Mouse (Mus musculus) ovary, adult 18-20 months (tissue): Measurements from ENCODE around the gene Ribc2.
A peak's percentile ranks its signal among the peaks of the same experiment; 100 is the strongest.

ENCODE experiments used
- DNase-seq: peaks from one replicate; pipeline ENCODE4 v3.0.0; 2022; ENCODE audit warnings: low spot score, mixed read lengths

The Ribc2 gene

DNA sequence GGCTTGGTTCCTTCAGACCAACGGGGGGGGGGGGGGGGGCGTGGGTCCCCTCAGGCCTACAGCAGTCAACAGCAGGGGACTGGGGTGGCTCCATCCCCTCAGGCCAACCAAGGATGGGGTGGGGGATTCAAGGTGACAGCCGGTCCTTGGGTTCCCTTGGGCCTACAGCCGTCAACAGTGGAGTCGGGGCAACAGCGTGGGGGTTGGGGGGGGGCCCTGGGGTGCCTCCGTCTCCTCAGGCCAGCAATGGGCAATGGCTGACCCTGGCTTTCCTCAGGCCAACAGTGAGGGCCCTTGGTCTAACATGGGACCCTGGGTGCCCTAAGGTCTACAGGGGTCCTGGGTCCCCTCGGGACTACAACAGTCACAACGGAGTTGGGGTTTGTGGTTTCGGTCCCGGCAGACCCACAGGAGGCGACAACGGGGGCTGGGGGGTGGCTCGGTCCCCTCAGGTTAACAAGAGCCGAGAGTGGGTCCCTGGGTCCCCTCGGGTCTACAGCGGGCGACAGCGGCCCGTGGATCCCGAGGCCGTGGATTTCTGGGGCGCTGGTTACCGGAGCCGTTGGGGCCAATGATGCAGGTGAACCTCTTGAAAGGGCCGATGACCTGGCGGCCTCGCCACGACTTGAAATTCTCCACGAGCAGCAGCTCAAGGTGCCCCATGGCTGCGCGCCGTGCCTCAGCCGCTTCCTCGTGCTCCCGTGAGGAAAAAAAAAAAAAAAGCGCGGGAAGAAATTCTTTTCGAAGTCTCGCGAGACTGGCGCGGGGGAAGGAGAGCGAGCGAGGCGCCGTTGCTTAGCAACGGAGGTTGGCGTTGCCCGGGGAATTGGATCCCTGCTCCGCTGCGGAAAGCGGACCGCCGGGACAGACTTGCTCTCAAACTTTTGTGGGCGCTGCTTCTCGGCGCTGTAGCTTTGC is at the start of gene Ribc2, which contains the start of gene Smc1b:
TSS of gene Ribc2 (plus strand) at position 804 of the 918 bp plus-strand sequence.
TSS of gene Smc1b (minus strand) at position 690 of the 918 bp plus-strand sequence.
- peak; percentile 55 for DNase-seq

GRCm38 (mm10) chr15:85085641-85086040 is 46.2 kb upstream of the Ribc2 start:
- DNase-seq = no peak

- no peak for DNase-seq
Measured at GRCm38 (mm10) chr15:85132193-85132520, 279 bp downstream of the Ribc2 start.

GRCm38 (mm10) chr15:85135143-85135542 is 3.3 kb downstream of the Ribc2 start:
- no peak for DNase-seq

GRCm38 (mm10) chr15:85141290-85141689 is 9.4 kb downstream of the Ribc2 start:
- DNase-seq = no peak

GRCm38 (mm10) chr15:85142441-85142840 is 10.6 kb downstream of the Ribc2 start:
- no peak for DNase-seq

GRCm38 (mm10) chr15:85143161-85143560 is 11.3 kb downstream of the Ribc2 start:
- no peak for DNase-seq

- DNase-seq = no peak
Measured at GRCm38 (mm10) chr15:85143747-85144146, 11.9 kb downstream of the Ribc2 start.

DNA sequence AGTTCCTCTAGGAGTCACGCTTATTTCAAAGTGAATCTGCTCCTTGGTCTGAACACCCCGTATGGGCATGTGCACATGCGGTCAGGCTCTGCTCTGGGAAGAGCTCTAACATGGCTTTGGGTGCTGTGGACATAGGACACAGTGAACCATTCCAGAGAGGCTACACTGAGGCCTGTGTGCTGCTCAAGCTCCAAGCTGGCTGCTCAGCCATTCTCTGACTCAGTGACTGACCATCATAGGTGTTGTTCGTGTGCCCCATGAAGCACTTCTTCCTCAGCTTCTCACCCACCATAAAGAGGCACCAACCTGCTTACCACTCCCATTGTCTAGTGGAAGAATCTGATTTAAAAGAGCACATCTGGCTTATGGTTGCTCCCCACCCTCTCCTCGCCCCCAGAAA is 12.4 kb downstream of the Ribc2 start:
- no peak for DNase-seq

DNA sequence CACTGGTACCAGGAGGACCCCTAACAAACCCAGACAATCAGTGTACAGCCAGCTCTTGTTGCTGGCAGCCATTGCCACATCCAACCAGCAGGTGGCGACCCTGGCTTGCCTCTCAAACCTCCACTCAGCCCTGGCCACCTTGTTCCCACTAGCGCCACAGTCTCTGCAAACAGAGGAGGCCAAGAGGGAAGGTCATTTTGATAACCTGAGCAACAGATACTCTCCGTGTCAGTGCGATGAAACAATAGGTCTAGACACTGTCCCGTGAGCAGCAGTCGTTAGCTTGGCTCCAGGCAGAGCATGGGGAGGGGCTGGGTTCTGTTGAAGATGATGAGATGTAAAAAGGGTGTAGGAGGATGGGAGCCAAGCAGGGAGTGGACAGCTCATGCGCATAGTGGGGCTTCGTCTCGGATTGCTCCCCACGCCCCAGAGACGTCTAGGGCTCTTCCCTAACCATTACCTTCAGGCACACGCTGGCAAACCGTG is 19.6 kb downstream of the Ribc2 start:
- DNase-seq = peak; percentile 40

DNA sequence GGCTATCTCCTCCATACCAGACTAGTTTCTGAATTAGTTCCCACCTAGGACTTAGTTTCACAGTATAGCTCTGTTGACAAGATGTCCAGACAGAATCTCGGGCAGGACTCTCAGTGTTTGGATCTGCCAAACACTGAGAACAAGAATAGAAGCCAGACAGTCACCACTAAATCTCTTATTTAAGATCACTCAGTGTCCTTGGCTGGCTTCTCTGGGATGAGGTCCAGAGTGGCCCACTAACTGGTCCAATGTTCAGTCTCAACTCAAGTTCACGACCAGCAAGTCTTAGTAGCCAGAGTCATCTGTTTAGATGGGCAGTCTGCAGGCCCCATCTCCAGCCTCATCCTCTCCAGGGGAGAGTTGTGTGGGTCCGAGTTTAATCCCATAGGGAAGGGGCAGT is 20.7 kb downstream of the Ribc2 start:
- no peak for DNase-seq

GRCm38 (mm10) chr15:85154091-85154490 is 22.2 kb downstream of the Ribc2 start:
- DNase-seq = no peak

DNA sequence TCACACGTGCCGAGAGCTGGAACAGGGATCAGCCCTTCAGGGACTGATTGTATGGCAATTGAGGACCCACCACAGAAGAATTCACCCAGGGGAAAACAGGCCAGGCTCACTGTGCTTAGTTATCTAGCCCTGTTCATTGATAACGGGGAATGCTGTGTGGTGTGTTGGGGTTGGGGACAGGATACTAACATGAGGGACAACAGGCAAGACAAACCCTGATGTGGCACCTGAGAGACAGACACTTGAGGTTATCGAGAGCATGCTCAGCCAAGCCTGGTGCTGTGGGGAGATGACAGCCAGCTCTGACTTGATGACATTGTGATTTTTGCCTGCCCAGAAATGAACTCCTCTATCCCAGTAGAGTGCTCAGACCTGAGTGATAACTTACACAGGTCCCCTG is 24.3 kb downstream of the Ribc2 start:
- DNase-seq = no peak

DNA sequence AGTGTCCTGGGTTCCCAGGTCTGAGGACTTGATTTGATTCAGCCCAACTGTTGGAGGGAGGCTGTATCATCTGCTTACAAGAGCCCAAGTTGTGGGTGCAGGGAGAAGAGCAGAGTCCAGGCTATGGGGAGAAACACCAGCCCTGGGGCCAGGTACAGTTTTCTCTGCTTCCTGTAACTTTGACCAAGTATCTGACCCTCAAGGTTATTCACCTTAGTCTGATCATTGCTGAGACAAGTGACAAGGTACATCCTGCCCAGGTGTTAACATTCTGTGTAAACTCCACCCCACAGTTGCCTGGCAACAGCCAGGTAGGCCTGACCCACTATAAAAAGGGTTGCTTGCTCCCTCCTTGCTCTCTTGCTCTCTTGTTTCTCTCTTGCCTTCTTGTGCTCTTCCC is 29.5 kb downstream of the Ribc2 start:
- DNase-seq = no peak

GRCm38 (mm10) chr15:85162693-85163663 is 31.1 kb downstream of the Ribc2 start:
- DNase-seq = peak; percentile 25

GRCm38 (mm10) chr15:85166433-85166933 is 34.6 kb downstream of the Ribc2 start:
- no peak for DNase-seq

GRCm38 (mm10) chr15:85167086-85167679 is 35.3 kb downstream of the Ribc2 start:
- DNase-seq = no peak

GRCm38 (mm10) chr15:85172054-85172453 is 40.2 kb downstream of the Ribc2 start:
- peak; percentile 17 for DNase-seq

DNA sequence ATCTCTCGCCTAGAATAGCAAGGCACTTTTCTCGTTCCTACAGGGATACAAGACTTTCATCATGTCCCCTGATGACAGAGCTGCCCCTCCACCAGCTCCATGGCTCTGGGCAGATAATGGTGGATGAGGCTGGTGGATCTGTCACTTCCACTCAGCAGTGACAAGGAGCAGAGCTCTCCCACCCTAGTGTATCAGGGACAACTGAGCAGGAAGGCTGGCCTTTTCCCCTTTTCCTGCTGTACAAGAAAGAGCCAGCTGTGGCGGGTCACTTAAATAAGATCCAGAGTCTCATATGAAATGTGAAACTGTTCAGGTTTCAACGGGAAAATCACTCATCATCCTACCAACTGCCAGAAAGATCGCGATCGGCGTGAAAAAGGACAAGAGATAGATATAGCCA is 41.5 kb downstream of the Ribc2 start:
- DNase-seq = no peak

- no peak for DNase-seq
Measured at GRCm38 (mm10) chr15:85174060-85174459, 42.2 kb downstream of the Ribc2 start.

DNA sequence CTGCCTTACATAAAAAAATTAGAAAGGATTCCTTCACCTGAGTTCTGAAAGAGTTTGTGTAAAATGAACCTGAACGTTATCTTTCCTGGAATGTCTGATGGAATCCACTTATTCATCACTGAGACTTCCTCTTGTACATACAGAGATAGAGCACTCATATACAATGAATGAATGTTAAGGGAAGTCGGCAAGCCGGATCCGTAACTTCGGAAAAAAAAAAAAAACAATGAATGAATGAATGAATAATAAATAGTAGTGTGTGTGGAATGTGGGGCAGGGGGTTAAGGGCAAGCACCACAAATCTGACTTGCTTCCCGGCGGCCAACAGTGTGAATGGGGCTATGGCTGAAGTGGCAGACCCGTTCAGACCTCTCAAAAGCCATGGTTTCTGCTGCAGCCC is 45.7 kb downstream of the Ribc2 start:
- no peak for DNase-seq

DNA sequence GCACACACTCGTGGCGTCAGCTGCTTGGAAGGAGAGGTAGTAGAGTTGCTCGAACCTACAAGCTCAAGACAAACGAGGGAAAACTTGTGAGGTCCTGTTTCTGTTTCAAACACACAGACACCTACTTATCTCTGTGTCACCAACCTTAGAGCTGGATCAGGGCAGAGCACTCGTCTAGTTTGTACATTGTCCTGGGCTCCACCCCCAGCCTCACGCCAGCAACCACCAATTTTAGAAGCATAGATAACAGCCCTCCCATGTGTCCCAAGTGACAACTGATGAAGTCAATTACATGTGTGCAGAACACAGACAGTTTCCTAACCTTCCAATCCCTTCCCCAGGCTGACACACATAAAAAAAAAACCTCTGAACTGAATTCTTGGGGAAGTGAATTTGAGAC is 46.3 kb downstream of the Ribc2 start:
- no peak for DNase-seq
